Mouse (Mus musculus): Measurements from ENCODE around the gene Dglucy. TPM values are rescaled to one million over a fixed set of nuclear protein-coding genes. Genes with fewer than 3 reads are reported as not detected.
A peak's percentile ranks its signal among the peaks of the same experiment; 100 is the strongest.

Gene Dglucy
- polyA plus RNA-seq, 1 experiment from 2014 or later, result 3.0 TPM

- Histone ChIP-seq H3K36me3 (no peaks in the 10 kb centered on the region), H3K4me2 (no peak overlapping the region), H3K27ac (no peak overlapping the region), H3K4me1 (no peaks in the 10 kb centered on the region), H3K9me3 (replicated peaks) (no peaks in the 10 kb centered on the region), H3K27me3 (no peaks in the 10 kb centered on the region), H3K4me3 (replicated peaks) (no peak overlapping the region), H3K9ac (no peak overlapping the region)
- no peak for ATAC-seq (replicated peaks; ENCODE audit: low FRiP score)
- 66% methylated on average over 2 of the region's 2 CpGs for WGBS
Measured at GRCm38 (mm10) chr12:100871841-100872240, 93.0 kb downstream of the Dglucy start.

GRCm38 (mm10) chr12:100873612-100874011 is 94.8 kb downstream of the Dglucy start:
- Histone ChIP-seq H3K27me3 (no peaks in the 10 kb centered on the region), H3K9ac (no peak overlapping the region), H3K4me2 (no peak overlapping the region), H3K4me1 (no peaks in the 10 kb centered on the region), H3K36me3 (no peaks in the 10 kb centered on the region), H3K27ac (no peak overlapping the region), H3K9me3 (replicated peaks) (no peaks in the 10 kb centered on the region), H3K4me3 (replicated peaks) (no peak overlapping the region)
- ATAC-seq (replicated peaks; ENCODE audit: low FRiP score), result no peak
- WGBS, result 83% methylated on average over 3 of the region's 3 CpGs

DNA sequence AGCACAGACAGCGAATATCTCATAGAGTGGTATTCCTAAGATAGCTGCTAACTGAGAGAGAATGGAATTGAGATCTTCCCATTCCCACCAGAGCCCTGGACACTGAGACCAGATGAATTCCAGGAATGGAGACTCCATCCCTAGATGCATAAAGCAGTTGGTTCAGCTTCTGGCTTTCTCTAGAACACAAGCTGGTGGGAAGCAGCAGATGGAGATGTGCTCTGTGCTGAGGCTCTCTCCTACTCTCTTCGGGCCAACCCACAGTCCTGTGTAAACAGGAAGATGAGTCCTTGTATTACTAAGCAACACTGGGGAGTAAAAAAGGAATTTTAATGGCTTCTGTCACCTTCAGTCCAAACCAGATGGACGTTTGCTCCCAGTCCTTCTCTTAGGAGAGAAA is 96.7 kb downstream of the Dglucy start:
- 36% methylated on average over 3 of the region's 3 CpGs for WGBS
- no peak for ATAC-seq (replicated peaks; ENCODE audit: low FRiP score)
- H3K27ac ChIP-seq, result no peak overlapping the region
- H3K9me3 ChIP-seq (replicated peaks), result no peaks in the 10 kb centered on the region
- H3K4me2 ChIP-seq, result no peak overlapping the region
- H3K9ac ChIP-seq, result no peak overlapping the region
- H3K36me3 ChIP-seq, result no peaks in the 10 kb centered on the region
- no peaks in the 10 kb centered on the region for H3K27me3 ChIP-seq
- no peak overlapping the region for H3K4me3 ChIP-seq (replicated peaks)
- H3K4me1 ChIP-seq, result no peaks in the 10 kb centered on the region

DNA sequence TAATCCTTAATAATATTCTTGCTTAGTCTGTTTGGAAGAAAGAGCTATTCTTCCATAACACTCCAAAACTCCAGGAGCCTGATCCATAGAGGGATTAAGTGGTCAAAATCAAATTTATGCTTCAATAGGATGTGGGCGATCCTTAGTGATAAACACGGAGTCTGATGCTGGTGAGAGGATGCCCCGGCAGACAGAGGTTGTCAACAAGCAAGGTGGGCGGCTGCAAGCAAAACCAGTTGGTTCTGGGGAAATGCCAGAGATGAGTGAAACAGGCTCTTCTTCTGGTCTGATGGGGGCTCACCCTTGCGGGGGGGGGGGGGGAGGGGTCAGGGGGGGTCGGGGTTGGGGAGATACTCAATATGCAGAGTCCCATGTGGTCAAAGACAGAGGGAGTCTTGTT is 97.1 kb downstream of the Dglucy start:
- Histone ChIP-seq H3K4me3 (replicated peaks) (no peak overlapping the region), H3K9ac (no peak overlapping the region), H3K4me2 (no peak overlapping the region), H3K27me3 (no peaks in the 10 kb centered on the region), H3K36me3 (no peaks in the 10 kb centered on the region), H3K27ac (no peak overlapping the region), H3K9me3 (replicated peaks) (no peaks in the 10 kb centered on the region), H3K4me1 (no peaks in the 10 kb centered on the region)
- 76% methylated on average over 5 of the region's 6 CpGs for WGBS
- ATAC-seq (replicated peaks; ENCODE audit: low FRiP score), result no peak

- no peaks in the 10 kb centered on the region for H3K9me3 ChIP-seq (replicated peaks)
- H3K4me1 ChIP-seq, result no peaks in the 10 kb centered on the region
- no peak for ATAC-seq (replicated peaks; ENCODE audit: low FRiP score)
- H3K9ac ChIP-seq, result no peak overlapping the region
- 73% methylated on average over 6 of the region's 6 CpGs for WGBS
- no peaks in the 10 kb centered on the region for H3K27me3 ChIP-seq
- no peak overlapping the region for H3K27ac ChIP-seq
- H3K4me3 ChIP-seq (replicated peaks), result no peak overlapping the region
- no peaks in the 10 kb centered on the region for H3K36me3 ChIP-seq
- no peak overlapping the region for H3K4me2 ChIP-seq
Measured at GRCm38 (mm10) chr12:100877936-100878335, 99.1 kb downstream of the Dglucy start.

DNA sequence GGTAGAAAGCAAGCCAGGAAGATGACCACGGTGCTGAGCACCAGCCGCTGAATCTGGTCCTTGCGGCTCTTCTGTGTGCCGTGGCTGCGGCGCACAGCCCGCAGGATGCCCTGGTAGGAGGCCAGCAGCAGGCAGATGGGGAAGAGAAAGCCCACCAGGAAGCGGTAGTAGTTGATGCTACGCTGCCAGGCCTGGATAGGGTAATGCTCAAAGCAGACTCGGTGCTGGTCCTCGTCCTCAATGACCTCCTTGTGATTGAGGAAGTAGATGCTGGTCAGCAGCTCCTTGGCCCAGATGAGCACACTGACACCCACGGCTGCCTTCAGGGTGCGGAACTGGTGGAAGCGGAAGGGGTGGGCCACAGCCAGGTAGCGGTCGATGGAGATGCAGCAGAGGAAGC is 99.7 kb downstream of the Dglucy start:
- 89% methylated on average over 16 of the region's 16 CpGs for WGBS
- no peak overlapping the region for H3K9ac ChIP-seq
- no peak overlapping the region for H3K4me3 ChIP-seq (replicated peaks)

GRCm38 (mm10) chr12:100883168-100883567 is 104.3 kb downstream of the Dglucy start:
- no peak overlapping the region for H3K9ac ChIP-seq
- H3K4me3 ChIP-seq (replicated peaks), result no peak overlapping the region
- no peaks in the 10 kb centered on the region for H3K9me3 ChIP-seq (replicated peaks)
- H3K36me3 ChIP-seq, result no peaks in the 10 kb centered on the region
- H3K4me1 ChIP-seq, result peaks cover 7% of the 10 kb centered on the region; the same call in 1 of the 2 replicates
- H3K27me3 ChIP-seq, result 0 out of 2 replicates have a peak, but pooled peaks cover 3% of the 10 kb centered on the region
- no peak overlapping the region for H3K27ac ChIP-seq
- WGBS, result 63% methylated on average over 7 of the region's 7 CpGs
- H3K4me2 ChIP-seq, result no peak overlapping the region
- no peak for ATAC-seq (replicated peaks; ENCODE audit: low FRiP score)

More for the DNA sequence above, 99.7 kb downstream of the Dglucy start:
- H3K27me3 ChIP-seq, result no peaks in the 10 kb centered on the region
- no peaks in the 10 kb centered on the region for H3K4me1 ChIP-seq
- no peak overlapping the region for H3K27ac ChIP-seq
- no peak overlapping the region for H3K4me2 ChIP-seq
- no peaks in the 10 kb centered on the region for H3K36me3 ChIP-seq
- H3K9me3 ChIP-seq (replicated peaks), result no peaks in the 10 kb centered on the region
- ATAC-seq (replicated peaks; ENCODE audit: low FRiP score), result no peak

DNA sequence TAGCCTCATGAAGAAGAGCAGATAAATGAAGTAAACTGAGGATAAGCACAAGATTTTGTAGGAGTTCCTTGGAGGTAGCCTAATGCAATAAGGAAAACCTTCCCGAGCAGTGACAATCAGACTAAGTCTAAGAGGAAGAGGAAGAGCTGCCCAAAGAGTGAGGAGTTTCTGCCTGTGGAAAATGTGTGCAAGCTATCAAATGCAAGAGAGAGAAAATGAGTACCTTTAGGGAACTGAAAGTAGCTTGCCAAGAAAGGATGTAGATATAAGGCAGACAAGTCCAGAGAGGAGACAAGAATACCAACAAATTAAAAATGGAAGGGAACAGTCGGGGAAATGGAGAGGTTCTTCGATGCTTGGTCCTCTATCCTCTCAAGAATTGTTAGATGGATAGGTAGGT is 106.7 kb downstream of the Dglucy start:
- no peak overlapping the region for H3K27ac ChIP-seq
- H3K4me2 ChIP-seq, result no peak overlapping the region
- H3K9me3 ChIP-seq (replicated peaks), result no peaks in the 10 kb centered on the region
- H3K9ac ChIP-seq, result no peak overlapping the region
- no peaks in the 10 kb centered on the region for H3K36me3 ChIP-seq
- H3K27me3 ChIP-seq, result 0 out of 2 replicates have a peak, but pooled peaks cover 3% of the 10 kb centered on the region
- ATAC-seq (replicated peaks; ENCODE audit: low FRiP score), result no peak
- H3K4me3 ChIP-seq (replicated peaks), result no peak overlapping the region
- peaks cover 8% of the 10 kb centered on the region; the same call in 1 of the 2 replicates for H3K4me1 ChIP-seq
- 91% methylated on average over 3 of the region's 3 CpGs for WGBS

DNA sequence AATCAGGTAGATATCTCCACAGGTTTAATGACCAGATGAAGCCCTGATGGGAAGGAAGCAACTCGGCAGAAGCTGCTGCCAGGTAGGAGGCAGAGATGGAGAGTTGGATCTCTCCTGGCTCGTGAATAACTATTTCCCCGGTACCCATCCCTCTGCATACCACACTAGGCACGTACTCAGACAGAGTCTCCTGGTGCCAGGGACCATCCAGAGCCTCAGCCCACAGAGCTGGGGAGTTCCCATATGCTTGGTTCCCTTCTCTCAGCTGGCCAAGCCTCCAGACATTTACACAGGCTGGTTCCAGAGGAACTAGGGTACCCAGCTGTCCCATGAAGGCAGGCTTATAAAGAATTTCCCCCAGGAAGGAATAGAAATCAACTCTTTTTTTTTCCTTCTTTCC is 108.0 kb downstream of the Dglucy start:
- H3K27ac ChIP-seq, result no peak overlapping the region
- H3K9me3 ChIP-seq (replicated peaks), result no peaks in the 10 kb centered on the region
- peaks cover 8% of the 10 kb centered on the region; the same call in 1 of the 2 replicates for H3K4me1 ChIP-seq
- no peak overlapping the region for H3K9ac ChIP-seq
- H3K4me2 ChIP-seq, result no peak overlapping the region
- no peak overlapping the region for H3K4me3 ChIP-seq (replicated peaks)
- WGBS, result 86% methylated on average over 4 of the region's 4 CpGs
- 0 out of 2 replicates have a peak, but pooled peaks cover 3% of the 10 kb centered on the region for H3K27me3 ChIP-seq
- no peak for ATAC-seq (replicated peaks; ENCODE audit: low FRiP score)
- no peaks in the 10 kb centered on the region for H3K36me3 ChIP-seq

GRCm38 (mm10) chr12:100887801-100888258 is 109.0 kb downstream of the Dglucy start:
- Histone ChIP-seq H3K27ac (peak overlapping the region; percentile 70), H3K4me2 (peak overlapping the region; percentile 44), H3K4me3 (replicated peaks) (no peak overlapping the region), H3K27me3 (0 out of 2 replicates have a peak, but pooled peaks cover 3% of the 10 kb centered on the region), H3K9me3 (replicated peaks) (no peaks in the 10 kb centered on the region), H3K4me1 (peaks cover 8% of the 10 kb centered on the region; the same call in 1 of the 2 replicates), H3K36me3 (no peaks in the 10 kb centered on the region), H3K9ac (0 out of 2 replicates have a peak overlapping the region, but pooled peaks have one; percentile 7)
- ATAC-seq (replicated peaks; ENCODE audit: low FRiP score), result peak; percentile 80
- WGBS, result 14% methylated on average over 12 of the region's 12 CpGs

- H3K4me2 ChIP-seq, result no peak overlapping the region
- no peak for ATAC-seq (replicated peaks; ENCODE audit: low FRiP score)
- 73% methylated on average over 3 of the region's 3 CpGs for WGBS
- no peak overlapping the region for H3K9ac ChIP-seq
- peaks cover 8% of the 10 kb centered on the region; the same call in 1 of the 2 replicates for H3K4me1 ChIP-seq
- no peaks in the 10 kb centered on the region for H3K9me3 ChIP-seq (replicated peaks)
- H3K27me3 ChIP-seq, result peaks cover 4% of the 10 kb centered on the region; the same call in 1 of the 2 replicates
- H3K36me3 ChIP-seq, result no peaks in the 10 kb centered on the region
- no peak overlapping the region for H3K27ac ChIP-seq
- no peak overlapping the region for H3K4me3 ChIP-seq (replicated peaks)
Measured at GRCm38 (mm10) chr12:100890548-100890947, 111.7 kb downstream of the Dglucy start.

- Histone ChIP-seq H3K27ac (no peak overlapping the region), H3K9me3 (replicated peaks) (no peaks in the 10 kb centered on the region), H3K4me2 (no peak overlapping the region), H3K27me3 (peaks cover 50% of the 10 kb centered on the region), H3K4me1 (peaks cover 16% of the 10 kb centered on the region), H3K9ac (no peak overlapping the region), H3K4me3 (replicated peaks) (no peak overlapping the region), H3K36me3 (no peaks in the 10 kb centered on the region)
- 0 out of 2 replicates have a peak, but pooled peaks have one; percentile 28 for ATAC-seq (replicated peaks; ENCODE audit: low FRiP score)
- WGBS, result 9% methylated on average over 2 of the region's 2 CpGs
Measured at GRCm38 (mm10) chr12:100895504-100895903, 116.6 kb downstream of the Dglucy start.

DNA sequence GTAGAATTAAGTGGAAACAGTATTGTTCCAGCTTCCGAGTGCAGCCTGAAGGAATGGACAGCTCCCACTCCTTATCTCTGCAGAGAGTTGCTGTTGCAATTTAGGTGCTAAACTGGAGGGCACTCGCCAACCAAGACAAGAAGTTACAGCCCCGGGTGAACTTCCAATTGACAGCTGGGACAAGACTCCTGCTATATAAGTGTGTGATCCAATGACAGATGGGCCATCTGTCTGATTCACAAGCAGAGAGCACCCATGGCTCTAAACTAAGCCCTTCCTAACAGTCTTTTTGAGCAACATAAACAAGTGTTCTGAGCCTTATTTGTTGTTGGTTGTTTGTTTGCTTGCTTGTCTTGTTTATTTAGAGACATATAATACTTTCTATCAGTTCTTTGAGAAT is 117.8 kb downstream of the Dglucy start:
- Histone ChIP-seq H3K4me2 (no peak overlapping the region), H3K9me3 (replicated peaks) (no peaks in the 10 kb centered on the region), H3K4me3 (replicated peaks) (no peak overlapping the region), H3K36me3 (no peaks in the 10 kb centered on the region), H3K27ac (no peak overlapping the region), H3K4me1 (peaks cover 16% of the 10 kb centered on the region), H3K27me3 (peaks cover 62% of the 10 kb centered on the region), H3K9ac (no peak overlapping the region)
- ATAC-seq (replicated peaks; ENCODE audit: low FRiP score), result no peak
- 14% methylated on average over 3 of the region's 3 CpGs for WGBS

Measured in kidney, embryonic 15.5 days (tissue).